Mouse (Mus musculus) lung, embryonic 14.5 days (tissue): ENCODE data around the gene Prickle1. TPM values are rescaled to one million over a fixed set of nuclear protein-coding genes. Genes with fewer than 3 reads are reported as not detected.
A peak's percentile ranks its signal among the peaks of the same experiment; 100 is the strongest.

Experiments used
- ATAC-seq: fragments of 200-750 bp; cut with Nextera tagmentation; 2 replicates; pipeline ENCODE4 v1.8.0; 2017; ENCODE audit warnings: mild to moderate bottlenecking, moderate TSS enrichment, moderate library complexity; ENCODE audit not compliant: insufficient read depth
- DNase-seq: peaks from one replicate; pipeline ENCODE4 v3.0.0-alpha.2; 2015
- H3K27ac ChIP-seq: fragments of 300-500 bp; sonication (generic); 2 replicates; pipeline ENCODE4 v1.5.1; 2014; ENCODE audit warnings: low read depth, mild to moderate bottlenecking, moderate library complexity
- H3K27me3 ChIP-seq: fragments of 300-500 bp; sonication (generic); 2 replicates; pipeline ENCODE4 v1.6.1; 2014; ENCODE audit warnings: low read length, control low read depth; ENCODE audit not compliant: insufficient read depth
- H3K36me3 ChIP-seq: fragments of 300-500 bp; sonication (generic); 2 replicates; pipeline ENCODE4 v1.6.1; 2014; ENCODE audit warnings: control low read depth; ENCODE audit not compliant: insufficient read depth
- H3K4me1 ChIP-seq: fragments of 300-500 bp; sonication (generic); 2 replicates; pipeline ENCODE4 v1.6.1; 2014; ENCODE audit warnings: antibody characterized with exemption, control low read depth; ENCODE audit not compliant: insufficient read depth
- H3K4me2 ChIP-seq: fragments of 300-500 bp; sonication (generic); 2 replicates; pipeline ENCODE4 v1.6.1; 2014; ENCODE audit warnings: mild to moderate bottlenecking
- H3K4me3 ChIP-seq: fragments of 300-500 bp; sonication (generic); 2 replicates; pipeline ENCODE4 v1.5.1; 2014; ENCODE audit warnings: low read depth, low read length
- H3K9ac ChIP-seq: fragments of 300-500 bp; sonication (generic); 2 replicates; pipeline ENCODE4 v1.6.1; 2014
- H3K9me3 ChIP-seq: fragments of 300-500 bp; sonication (generic); 2 replicates; pipeline ENCODE4 v1.6.1; 2016; ENCODE audit warnings: low read depth, low read length, control low read depth
- CTCF ChIP-seq: IDR thresholded peaks from 2 replicates; pipeline ENCODE4 v1.5.1; 2016; ENCODE audit warnings: antibody characterized with exemption, low read depth
- WGBS: fragments of 180-500 bp; shearing (Covaris S2); extraction: QIAGEN DNeasy Blood & Tissue Kit; methylation state at CpG from one replicate; pipeline ENCODE4 v1.1.7; 2014; 5-methylcytosine and 5-hydroxymethylcytosine counted together
- polyA plus RNA-seq: library from polyadenylated mRNA; unstranded; fragments of >200 nt; fragmentation: Nextera tagmentation; extraction: Ambion mirVana; gene quantifications from 2 replicates; pipeline ENCODE4 v1.2.1, GENCODE M21; 2014

Gene Prickle1
- polyA plus RNA-seq, 1 experiment from 2014 or later: 22.7 TPM

DNA sequence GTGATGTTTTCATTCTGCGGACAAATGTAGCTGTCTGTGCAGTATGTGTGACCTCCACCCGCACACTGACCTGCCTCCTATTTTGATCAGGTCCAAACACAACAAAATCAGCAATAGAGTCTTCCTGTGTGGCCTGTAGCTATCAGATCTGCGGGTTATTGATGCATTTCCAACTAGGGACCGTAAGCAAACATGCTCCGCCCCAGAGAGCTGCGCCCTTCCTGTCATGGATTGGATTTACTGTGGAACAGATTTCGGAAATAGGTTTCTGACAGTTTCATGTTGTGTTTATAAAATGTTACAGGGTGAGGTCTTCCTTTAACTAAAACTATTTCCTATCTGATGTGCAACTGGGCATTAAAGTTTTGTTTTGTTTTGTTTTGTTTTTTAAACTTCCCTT lies 109.6 kb downstream of the Prickle1 start:
- WGBS: 57% methylated on average over 7 of the region's 7 CpGs
- Histone ChIP-seq H3K36me3 (peaks cover 3% of the 10 kb centered on the region; the same call in 1 of the 2 replicates), H3K4me1 (no peaks in the 10 kb centered on the region; the same call in 1 of the 2 replicates), H3K9ac (no peak overlapping the region), H3K4me3 (no peak overlapping the region), H3K27me3 (no peaks in the 10 kb centered on the region), H3K9me3 (no peaks in the 10 kb centered on the region), H3K27ac (no peak overlapping the region), H3K4me2 (no peak overlapping the region)
- DNase-seq (peak; percentile 56), ATAC-seq (no peak)
- no peak for TF ChIP-seq CTCF

DNA sequence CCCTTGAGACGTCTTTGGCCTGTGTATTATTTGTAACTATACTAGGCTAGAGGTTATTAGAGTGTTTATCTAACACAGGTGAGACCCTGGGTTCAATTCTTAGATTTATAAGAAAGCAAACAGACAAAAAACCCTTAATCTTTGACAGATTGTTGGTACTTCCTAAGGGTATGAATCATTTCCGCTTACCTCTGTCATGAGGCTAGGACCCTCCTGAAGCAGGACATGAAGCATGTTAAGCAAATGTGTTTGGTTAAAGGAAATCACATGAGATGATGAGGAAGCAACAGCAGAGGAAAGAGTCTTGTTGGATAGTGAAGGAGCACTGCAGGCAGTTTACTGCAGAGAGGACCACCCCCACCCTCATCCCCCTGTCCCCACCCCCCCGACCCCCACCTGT lies 110.4 kb downstream of the Prickle1 start:
- Histone ChIP-seq H3K9me3 (no peaks in the 10 kb centered on the region), H3K27me3 (no peaks in the 10 kb centered on the region), H3K4me2 (no peak overlapping the region), H3K36me3 (peaks cover 3% of the 10 kb centered on the region; the same call in 1 of the 2 replicates), H3K4me1 (no peaks in the 10 kb centered on the region; the same call in 1 of the 2 replicates), H3K4me3 (no peak overlapping the region), H3K27ac (no peak overlapping the region), H3K9ac (no peak overlapping the region)
- DNase-seq (no peak), ATAC-seq (0 out of 2 replicates have a peak, but pooled peaks have one; percentile 36)
- 60% methylated on average over 3 of the region's 3 CpGs for WGBS
- TF ChIP-seq CTCF: no peak

DNA sequence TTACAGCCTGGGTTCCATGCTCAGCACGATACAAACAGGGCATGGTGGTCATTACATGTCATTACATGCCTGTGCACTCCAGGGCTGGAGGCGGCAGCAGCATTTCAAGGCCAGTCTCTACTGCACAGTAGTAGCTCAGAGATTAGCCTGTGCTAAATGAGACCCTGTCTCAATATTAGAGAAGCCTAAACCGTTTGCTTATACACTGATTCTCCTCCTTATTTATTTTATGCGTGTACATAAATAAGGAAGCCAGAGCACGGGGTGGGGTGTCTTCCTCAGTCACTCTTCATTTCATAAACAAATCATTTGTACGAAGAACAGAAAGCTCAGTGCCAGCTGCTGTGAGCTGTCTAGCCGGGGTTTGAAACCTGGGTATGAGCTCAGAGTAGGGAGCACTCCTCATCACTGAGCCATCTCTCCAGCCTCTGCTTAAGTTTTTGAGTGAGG lies 111.4 kb downstream of the Prickle1 start:
- H3K4me2 ChIP-seq: no peak overlapping the region
- no peak overlapping the region for H3K9ac ChIP-seq
- H3K27me3 ChIP-seq: no peaks in the 10 kb centered on the region
- no peak overlapping the region for H3K4me3 ChIP-seq
- no peaks in the 10 kb centered on the region for H3K36me3 ChIP-seq
- H3K9me3 ChIP-seq: no peaks in the 10 kb centered on the region
- 35% methylated on average over 7 of the region's 7 CpGs for WGBS
- H3K27ac ChIP-seq: peak overlapping the region; percentile 30; the same call in 1 of the 2 replicates
- peak; percentile 78; the same call in 1 of the 2 replicates for ATAC-seq
- peak; percentile 52 for DNase-seq
- TF ChIP-seq CTCF: peak; percentile 58
- H3K4me1 ChIP-seq: no peaks in the 10 kb centered on the region; the same call in 1 of the 2 replicates

DNA sequence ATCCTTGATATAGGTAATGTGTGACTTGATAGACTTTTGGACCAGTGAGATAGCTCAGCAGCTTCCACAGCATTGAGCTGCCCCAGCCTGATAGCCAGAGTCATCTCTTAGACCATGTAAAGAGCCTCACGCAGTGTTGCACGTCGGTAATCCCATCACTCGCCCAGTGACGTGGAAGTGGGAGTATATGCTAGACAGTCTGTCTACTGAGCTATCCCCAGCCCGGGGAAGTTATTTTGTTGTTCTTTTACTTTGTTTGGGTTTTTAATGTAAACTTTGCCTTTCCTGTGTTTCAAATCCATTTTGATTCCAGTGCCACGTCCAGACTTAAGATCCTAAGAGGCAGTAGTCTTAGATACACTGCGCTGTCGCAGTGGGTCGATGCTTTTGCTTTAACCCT lies 114.6 kb downstream of the Prickle1 start:
- DNase-seq (peak; percentile 20), ATAC-seq (no peak)
- Histone ChIP-seq H3K9me3 (no peaks in the 10 kb centered on the region), H3K9ac (no peak overlapping the region), H3K4me3 (no peak overlapping the region), H3K36me3 (no peaks in the 10 kb centered on the region), H3K4me1 (no peaks in the 10 kb centered on the region; the same call in 1 of the 2 replicates), H3K27ac (no peak overlapping the region), H3K27me3 (no peaks in the 10 kb centered on the region), H3K4me2 (no peak overlapping the region)
- WGBS: 71% methylated on average over 10 of the region's 10 CpGs
- TF ChIP-seq CTCF: no peak

DNA sequence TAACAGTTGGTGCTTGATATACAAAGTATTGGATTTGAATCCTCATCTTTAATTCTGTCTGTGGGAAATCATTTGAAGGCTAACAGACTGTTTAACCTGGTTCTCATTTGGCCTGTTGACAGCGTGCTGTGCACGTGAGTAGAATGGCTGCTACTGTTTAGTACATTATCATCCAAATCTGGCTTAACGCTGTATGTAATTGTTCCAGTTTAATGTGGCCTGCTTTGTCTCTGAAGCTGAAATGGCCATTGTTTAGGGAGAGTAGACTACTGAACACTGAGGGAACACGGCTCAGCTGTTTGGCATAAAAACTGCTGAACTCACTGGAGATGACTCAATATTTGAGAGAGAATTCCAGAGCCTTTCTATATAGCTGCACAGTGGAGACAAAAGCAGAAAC lies 116.2 kb downstream of the Prickle1 start:
- no peaks in the 10 kb centered on the region for H3K27me3 ChIP-seq
- peaks cover 4% of the 10 kb centered on the region; the same call in 1 of the 2 replicates for H3K4me1 ChIP-seq
- DNase-seq (no peak), ATAC-seq (no peak)
- no peak overlapping the region for H3K4me2 ChIP-seq
- no peak overlapping the region for H3K27ac ChIP-seq
- no peaks in the 10 kb centered on the region for H3K9me3 ChIP-seq
- no peaks in the 10 kb centered on the region for H3K36me3 ChIP-seq
- TF ChIP-seq CTCF: no peak
- WGBS: 80% methylated on average over 4 of the region's 4 CpGs
- H3K4me3 ChIP-seq: no peak overlapping the region
- no peak overlapping the region for H3K9ac ChIP-seq

DNA sequence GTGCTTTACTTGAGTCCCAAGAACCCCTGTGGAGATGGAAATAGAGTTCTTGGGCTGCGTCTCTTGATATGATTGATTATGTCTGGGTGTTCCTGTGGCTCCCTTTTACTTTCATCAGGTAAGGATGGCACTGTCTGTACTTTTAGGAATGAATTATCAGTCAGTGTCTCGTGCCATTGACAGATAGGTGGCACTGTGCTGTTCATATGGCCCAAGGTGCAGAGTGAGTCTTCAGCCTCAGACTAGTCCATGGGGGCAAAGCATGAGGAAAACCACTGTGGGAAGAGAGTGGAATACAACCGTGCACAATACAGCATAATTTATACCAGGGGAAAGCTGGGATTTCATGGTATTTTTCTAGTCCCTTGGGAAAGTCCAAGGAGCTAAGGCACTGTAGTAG lies 117.0 kb downstream of the Prickle1 start:
- ATAC-seq (no peak), DNase-seq (no peak)
- Histone ChIP-seq H3K27ac (no peak overlapping the region), H3K27me3 (no peaks in the 10 kb centered on the region), H3K9me3 (no peaks in the 10 kb centered on the region), H3K4me2 (no peak overlapping the region), H3K4me1 (peaks cover 4% of the 10 kb centered on the region; the same call in 1 of the 2 replicates), H3K4me3 (no peak overlapping the region), H3K36me3 (no peaks in the 10 kb centered on the region), H3K9ac (no peak overlapping the region)
- TF ChIP-seq CTCF: no peak; the same call in 1 of the 2 replicates
- WGBS: 85% methylated on average over 3 of the region's 3 CpGs

DNA sequence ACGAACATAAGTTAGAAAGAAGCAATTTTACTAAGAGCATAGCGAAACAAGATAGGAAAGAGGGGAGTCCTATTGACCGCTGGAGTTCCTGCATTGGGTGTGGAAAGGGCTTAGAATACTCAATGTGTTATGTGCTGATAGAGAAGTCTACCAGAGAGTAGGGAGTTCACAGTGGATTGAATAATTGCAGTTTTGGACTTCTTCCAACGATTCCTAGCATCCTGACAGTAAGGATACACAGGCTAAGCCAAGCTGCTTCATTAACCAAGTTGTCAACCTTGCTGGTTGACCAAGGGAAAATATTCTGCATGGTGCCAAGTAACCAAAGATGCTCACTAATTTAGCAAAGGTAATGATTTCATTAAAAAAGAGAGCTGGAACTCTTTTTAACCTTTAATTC lies 118.0 kb downstream of the Prickle1 start:
- WGBS: 71% methylated on average over 4 of the region's 4 CpGs
- TF ChIP-seq CTCF: no peak
- DNase-seq: peak; percentile 51
- Histone ChIP-seq H3K27me3 (no peaks in the 10 kb centered on the region), H3K36me3 (no peaks in the 10 kb centered on the region), H3K4me3 (no peak overlapping the region), H3K4me1 (peaks cover 4% of the 10 kb centered on the region; the same call in 1 of the 2 replicates), H3K9ac (no peak overlapping the region), H3K27ac (no peak overlapping the region), H3K4me2 (no peak overlapping the region), H3K9me3 (no peaks in the 10 kb centered on the region)
- no peak for ATAC-seq

DNA sequence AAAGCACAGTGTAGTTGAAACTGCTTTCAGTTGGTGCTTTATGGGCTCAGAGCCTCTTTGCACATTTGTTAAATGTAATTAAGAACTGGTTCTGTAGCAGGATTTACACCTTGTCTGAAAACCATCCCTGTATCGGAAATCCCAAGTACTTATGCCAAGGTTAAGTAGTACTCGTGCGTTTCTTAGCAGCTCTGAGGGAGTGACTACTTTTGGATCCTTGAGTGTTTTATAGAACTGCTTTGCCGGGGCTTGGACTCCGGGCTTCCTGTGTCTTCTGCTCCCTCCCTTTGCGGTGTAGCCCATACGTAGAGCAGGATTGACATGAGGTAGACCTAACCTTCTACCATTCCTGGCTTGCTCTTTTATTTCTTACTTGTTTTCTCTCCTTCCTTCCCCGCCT lies 120.0 kb downstream of the Prickle1 start:
- Histone ChIP-seq H3K27me3 (no peaks in the 10 kb centered on the region), H3K9ac (no peak overlapping the region), H3K4me2 (no peak overlapping the region), H3K4me3 (no peak overlapping the region), H3K9me3 (no peaks in the 10 kb centered on the region), H3K4me1 (peaks cover 4% of the 10 kb centered on the region; the same call in 1 of the 2 replicates), H3K27ac (no peak overlapping the region), H3K36me3 (no peaks in the 10 kb centered on the region)
- TF ChIP-seq CTCF: no peak
- ATAC-seq (peak; percentile 41; the same call in 1 of the 2 replicates), DNase-seq (peak; percentile 36)
- 43% methylated on average over 8 of the region's 8 CpGs for WGBS
